Mouse (Mus musculus) heart, adult 2 months (tissue): ENCODE measurements around the gene Aldh3b2.

Experiments used
- CTCF ChIP-seq: fragments of 200-600 bp; IDR thresholded peaks from 2 replicates; pipeline ENCODE4 v1.8.1; 2022; ENCODE audit warnings: antibody characterized with exemption, mild to moderate bottlenecking, moderate library complexity
- POLR2A ChIP-seq: fragments of 200-500 bp; IDR thresholded peaks from 2 replicates; pipeline ENCODE4 v1.6.1; 2011; ENCODE audit warnings: mild to moderate bottlenecking, low read depth, low read length, control low read depth; ENCODE audit not compliant: insufficient read depth

DNA sequence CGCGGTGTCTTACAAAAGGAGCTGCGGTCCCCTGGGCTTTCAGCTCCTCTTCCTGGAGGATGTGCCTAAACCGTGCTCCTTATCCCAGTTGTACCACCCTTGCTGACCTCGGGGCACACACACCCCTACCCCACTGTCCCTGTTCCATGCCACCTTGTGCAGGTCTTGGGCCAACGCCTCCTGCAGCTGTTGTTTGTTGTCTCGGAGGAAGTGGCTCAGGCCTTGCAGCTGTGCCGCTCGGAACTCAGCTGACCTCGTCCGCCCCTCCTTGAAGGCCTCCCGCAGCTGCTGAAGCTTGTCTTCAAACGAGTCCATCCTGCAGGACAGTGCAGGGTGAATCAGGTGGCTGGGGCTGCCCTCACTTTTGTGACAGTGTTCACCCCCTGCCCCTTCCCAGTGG, 48.5 kb upstream of the Aldh3b2 start:
- TF ChIP-seq CTCF, result no peak
- TF ChIP-seq POLR2A, result no peak
